Mouse (Mus musculus) activated CD4-positive, CD25-positive, alpha-beta regulatory T cell, adult 4 months (primary cell): Measurements from ENCODE around the gene 2210016F16Rik. TPM values are rescaled to one million over a fixed set of nuclear protein-coding genes. Genes with fewer than 3 reads are reported as not detected.
"Not testable (repeated sequence)": the region's sequence is repeated elsewhere in the genome, so short reads cannot be mapped to it uniquely, and the experiment has no call there.

Source experiments
- ATAC-seq: one replicate; pipeline ENCODE4 v1.8.0; 2017
- polyA plus RNA-seq, 2 experiments: library from polyadenylated mRNA; unstranded; fragments of 100-300 nt; shearing (Covaris generic); gene quantifications; one replicate each; pipeline ENCODE4 v1.2.1; 2017

The 2210016F16Rik gene
- 10 to 100 TPM; 25.5 to 29.7 TPM for polyA plus RNA-seq

DNA sequence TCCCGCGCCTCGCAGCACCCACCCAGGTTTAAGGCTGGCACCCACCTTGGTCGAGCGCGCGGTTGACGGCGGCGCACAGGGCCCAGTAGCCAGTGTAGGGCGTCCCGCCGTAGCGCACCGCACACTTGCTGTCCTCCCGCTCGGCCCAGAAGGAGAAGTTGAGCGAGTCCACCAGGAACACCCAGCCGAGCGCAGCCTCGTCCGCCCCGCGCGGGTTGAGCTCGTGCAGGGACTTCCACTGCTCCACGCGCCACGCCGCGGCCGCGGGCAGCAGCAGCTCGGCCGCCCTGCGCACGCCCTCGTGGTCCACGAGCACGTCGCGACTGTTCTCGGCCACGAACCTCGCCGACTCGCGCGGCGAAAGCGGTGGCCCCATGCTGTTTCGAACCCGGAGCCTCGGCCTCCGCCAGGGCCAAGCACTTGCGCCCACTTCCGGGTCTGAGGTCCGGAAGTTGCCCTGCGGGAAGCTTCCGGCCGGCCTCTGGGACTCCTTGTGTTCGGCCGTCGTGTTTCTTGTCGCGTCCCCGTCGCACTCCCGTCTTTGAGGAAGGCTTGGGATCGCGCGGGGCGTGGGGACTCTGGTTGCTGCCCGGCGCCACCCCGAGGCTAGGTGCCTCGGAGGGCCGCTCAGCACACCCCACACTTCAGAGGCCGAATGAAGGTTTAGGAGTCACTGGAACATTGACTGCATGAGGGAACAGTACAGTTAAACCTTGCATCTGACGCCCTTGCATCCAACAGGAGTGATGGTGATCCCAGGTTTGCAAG, at the start of gene 2210016F16Rik:
Gene 2210016F16Rik (minus strand): TSS at position 447 of the 768 bp plus-strand sequence.
- peak; percentile 55 for ATAC-seq

GRCm38 (mm10) chr13:58423061-58423660, 38.1 kb upstream of the 2210016F16Rik start:
- no peak for ATAC-seq

DNA sequence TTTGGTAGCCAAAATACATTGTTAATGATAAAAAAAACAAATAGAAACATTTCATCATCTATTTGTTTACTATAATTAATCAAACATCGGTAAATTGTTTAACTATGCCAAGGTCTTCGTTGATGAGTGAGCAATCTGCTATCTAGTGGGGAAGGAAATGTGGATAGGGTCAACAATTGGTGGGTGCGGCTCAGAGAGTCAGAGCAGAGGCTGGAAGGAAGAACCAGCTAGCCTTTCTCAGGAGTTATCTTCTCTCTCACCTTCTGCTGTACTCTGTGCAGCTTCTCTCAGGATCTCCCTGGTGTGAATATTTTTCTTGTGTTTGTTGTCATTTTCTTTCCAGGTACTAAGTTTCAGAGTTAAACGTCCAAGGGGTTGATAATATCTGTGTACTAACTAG, 37.2 kb upstream of the 2210016F16Rik start:
- no peak for ATAC-seq

DNA sequence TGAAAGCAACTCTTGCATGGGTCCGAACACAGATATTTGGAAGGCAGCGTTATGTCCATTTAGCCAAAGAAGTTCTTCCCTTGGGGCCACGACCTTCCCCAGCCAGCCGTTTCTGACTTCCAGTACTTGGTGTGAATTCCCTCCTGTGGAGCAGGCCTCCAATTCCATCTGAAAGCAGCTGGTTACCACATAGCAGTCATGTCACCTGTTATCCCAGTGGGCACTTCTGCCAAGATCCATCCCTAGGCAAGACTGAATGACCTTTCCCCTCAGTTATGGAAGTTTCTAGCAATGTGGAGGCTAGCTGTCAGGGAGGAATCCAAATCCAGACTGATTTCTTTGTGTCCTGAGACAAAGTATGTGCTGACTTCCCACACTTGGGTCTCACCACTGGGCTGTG, 36.0 kb upstream of the 2210016F16Rik start:
- no peak for ATAC-seq

GRCm38 (mm10) chr13:58419266-58419665, 34.2 kb upstream of the 2210016F16Rik start:
- no peak for ATAC-seq

- ATAC-seq = no peak
Observed at GRCm38 (mm10) chr13:58418656-58419055, 33.6 kb upstream of the 2210016F16Rik start.

DNA sequence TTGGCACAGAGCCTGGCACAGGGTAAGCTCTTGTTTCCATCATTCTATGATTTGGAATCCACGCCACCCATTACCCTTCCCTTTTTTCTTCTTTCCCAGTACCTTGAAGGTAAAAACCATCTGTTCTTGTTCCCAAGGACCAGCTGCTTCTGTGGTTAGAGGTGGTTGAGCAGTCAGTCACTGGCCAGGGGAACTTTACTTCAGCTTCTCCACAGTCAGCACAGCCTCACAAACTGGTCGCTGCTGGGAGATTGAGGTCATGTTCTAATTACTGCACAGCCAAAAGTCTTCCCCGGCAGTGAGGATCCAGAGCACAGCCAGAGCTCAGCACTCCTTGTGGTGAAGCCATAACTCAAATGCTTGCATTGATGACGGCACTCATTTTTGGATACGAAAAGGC, 30.8 kb upstream of the 2210016F16Rik start:
- ATAC-seq = no peak

GRCm38 (mm10) chr13:58415374-58415773, 30.3 kb upstream of the 2210016F16Rik start:
- no peak for ATAC-seq

GRCm38 (mm10) chr13:58411073-58411472, 26.0 kb upstream of the 2210016F16Rik start:
- ATAC-seq = no peak

- ATAC-seq = not testable (repeated sequence)
Observed at GRCm38 (mm10) chr13:58403243-58403642, 18.2 kb upstream of the 2210016F16Rik start, which contains the start of gene Hnrnpk. TSS of gene Hnrnpk (minus strand) at chr13:58403343.

DNA sequence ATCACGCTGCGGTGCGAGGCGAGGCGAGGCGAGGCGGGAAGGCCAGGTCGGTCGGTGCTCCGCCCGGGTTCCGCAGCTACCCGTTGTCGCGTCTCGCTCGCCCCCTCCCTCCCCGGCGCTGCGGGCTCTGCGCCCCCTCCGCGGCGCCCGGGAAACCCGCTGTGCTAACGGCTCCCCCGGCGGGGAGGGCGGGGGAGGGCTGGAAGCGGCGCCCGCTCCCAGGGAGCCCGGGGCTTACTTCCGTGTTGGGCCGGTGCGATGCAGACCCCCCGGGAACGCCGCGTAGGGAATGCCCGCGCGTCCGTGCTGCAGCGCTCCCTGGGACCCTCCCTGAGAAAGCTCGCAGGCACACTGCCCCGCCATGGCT, 17.7 kb upstream of the 2210016F16Rik start:
- peak; percentile 19 for ATAC-seq

DNA sequence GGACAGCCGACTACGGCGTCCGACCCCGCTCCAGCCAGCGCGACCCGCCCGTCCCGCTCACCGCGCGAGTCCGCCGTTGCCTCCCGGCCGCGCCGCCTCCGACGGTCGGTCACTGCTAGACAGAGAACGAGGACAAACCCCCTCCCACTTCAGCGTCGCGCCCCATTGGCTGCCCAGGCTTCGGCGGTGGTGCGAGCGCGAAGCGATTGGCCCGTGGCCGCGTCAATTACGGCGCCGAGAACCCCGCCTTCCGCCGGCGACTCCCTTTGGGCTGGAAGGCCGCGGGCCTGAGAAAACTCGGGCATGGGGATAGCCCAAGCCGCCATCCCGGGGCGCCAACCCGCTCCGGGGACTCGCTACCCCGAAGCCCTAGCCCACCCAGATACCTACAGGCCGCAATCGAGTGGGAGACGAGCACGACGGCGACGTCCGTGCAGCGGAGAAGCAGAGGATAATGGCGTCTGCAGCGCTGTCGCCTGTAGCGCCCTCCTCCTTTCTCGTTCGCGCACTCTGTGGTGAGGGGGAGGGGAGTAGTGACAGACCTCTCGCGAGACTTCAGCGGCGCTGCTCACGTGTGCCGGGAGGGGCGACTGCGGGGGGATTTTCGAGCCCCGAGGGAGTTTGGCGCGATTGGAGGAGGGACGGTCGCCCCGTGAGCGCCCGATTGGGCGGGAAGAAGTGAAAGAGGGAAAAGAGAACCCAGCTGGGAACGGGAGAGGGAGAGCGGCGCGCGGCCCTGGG, 17.1 kb upstream of the 2210016F16Rik start, which contains the start of gene Rmi1:
Gene Rmi1 (plus strand): TSS at position 246 of the 741 bp plus-strand sequence.
- ATAC-seq = peak; percentile 80

- peak; percentile 10 for ATAC-seq
Observed at GRCm38 (mm10) chr13:58401135-58402002, 16.3 kb upstream of the 2210016F16Rik start.

DNA sequence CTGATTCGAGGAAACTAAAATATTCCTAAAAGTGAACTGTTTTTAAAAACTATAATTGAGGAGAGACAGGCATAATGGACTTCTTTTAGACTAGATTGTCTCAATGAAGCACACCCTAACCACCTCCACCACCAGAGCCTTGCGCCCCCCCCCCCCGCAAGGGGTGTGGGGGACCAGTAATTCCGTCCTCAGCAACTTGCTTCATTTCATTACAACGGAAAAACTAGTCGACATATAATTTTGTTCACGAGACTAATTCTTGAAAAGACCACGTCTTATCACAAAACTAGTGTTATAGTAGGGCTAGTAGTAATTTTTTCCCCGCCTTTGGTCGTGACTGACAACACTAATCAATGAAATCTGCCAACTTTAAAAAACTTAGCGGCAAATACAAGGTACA, 15.6 kb upstream of the 2210016F16Rik start:
- ATAC-seq = no peak

- ATAC-seq = no peak
Observed at GRCm38 (mm10) chr13:58397651-58398050, 12.6 kb upstream of the 2210016F16Rik start.

- not testable (repeated sequence) for ATAC-seq
Observed at GRCm38 (mm10) chr13:58394392-58394791, 9.4 kb upstream of the 2210016F16Rik start.

DNA sequence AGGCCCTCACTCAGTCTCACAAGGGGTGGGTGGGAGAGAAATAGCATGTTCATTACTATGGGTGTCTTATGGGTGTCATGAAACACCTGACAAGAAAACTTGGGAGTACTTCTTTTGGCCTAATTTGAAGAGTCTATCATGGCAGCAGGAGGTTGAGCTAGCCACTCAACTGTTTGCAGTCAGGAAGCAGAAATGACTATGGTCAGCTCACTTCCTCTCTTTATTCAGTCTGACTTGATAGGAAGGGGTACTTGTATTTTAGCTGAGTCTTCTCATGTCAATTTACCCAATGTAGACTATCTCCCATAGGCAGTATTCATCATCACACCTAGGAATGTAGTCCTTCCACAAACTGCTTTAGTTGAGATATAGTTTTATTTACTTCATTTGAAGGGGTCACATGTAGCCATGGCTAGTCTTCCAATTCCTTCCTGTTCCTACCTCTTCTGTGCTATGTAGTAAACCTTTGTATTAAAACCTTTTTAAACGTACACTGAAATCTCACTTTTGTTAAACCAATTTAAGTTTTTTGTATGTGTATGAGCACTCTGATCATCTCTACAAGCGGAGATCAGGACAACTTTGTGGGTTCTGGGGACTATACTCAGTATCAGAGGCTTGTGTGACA, 4.4 kb upstream of the 2210016F16Rik start:
- ATAC-seq = no peak

DNA sequence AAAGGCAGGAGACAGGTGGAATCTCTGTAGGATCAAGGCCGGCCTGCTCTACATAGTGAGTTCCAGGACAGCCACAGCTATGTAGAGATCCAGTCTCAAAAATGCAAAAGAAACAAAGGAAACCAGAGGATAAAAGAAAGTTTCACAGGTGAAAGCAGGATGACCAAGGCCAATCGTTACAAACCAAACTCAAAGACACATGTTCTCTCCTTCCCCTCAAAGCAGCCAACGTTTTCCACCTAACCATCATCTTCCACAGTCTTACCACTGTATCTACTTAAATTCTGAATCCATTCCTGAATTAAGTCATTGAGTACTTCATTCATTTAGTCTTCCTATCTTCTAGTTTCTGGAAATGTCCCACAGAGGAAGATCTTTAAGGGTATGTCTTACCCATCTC, 3.4 kb upstream of the 2210016F16Rik start:
- no peak for ATAC-seq

- ATAC-seq = peak; percentile 82
Observed at GRCm38 (mm10) chr13:58387948-58388347, 2.9 kb upstream of the 2210016F16Rik start.

DNA sequence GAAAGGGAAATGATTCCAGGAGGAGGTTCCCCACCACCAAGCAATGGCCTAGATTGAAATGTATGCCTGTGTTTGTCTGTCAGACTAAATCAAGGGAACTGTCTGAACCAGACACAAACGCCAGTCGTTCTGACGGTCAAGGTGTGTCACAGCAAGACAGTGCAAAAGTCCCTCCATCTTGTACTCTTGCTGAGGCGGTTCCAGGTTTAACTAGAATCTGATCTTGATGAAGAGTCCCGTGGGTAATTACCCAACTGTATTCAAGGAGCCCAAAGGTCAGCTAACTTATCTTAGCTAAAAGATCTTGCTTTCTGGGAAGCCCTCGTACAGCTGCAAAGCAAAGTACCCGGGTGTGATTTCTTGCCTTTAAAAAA, 509 bp upstream of the 2210016F16Rik start:
- ATAC-seq = no peak

- no peak for ATAC-seq
Observed at GRCm38 (mm10) chr13:58384371-58384770, 654 bp downstream of the 2210016F16Rik start.

GRCm38 (mm10) chr13:58373153-58373470, 11.9 kb downstream of the 2210016F16Rik start:
- no peak for ATAC-seq
